Mouse (Mus musculus) testis, adult 2 months (tissue): ENCODE measurements around the gene Tmem259.

Experiments
- CTCF ChIP-seq: fragments of 200-500 bp; IDR thresholded peaks from 2 replicates; pipeline ENCODE4 v1.5.1; 2012; ENCODE audit warnings: low read depth, mild to moderate bottlenecking, inconsistent platforms, low read length, moderate library complexity; ENCODE audit not compliant: control insufficient read depth, insufficient read depth, insufficient replicate concordance
- POLR2A ChIP-seq: fragments of 200-500 bp; IDR thresholded peaks from 2 replicates; pipeline ENCODE4 v1.6.1; 2012; ENCODE audit warnings: low read depth, mild to moderate bottlenecking, inconsistent platforms, low read length, moderate library complexity; ENCODE audit not compliant: control insufficient read depth

GRCm38 (mm10) chr10:80032799-80033480 lies 48.8 kb upstream of the Tmem259 start:
- TF ChIP-seq POLR2A (no peak), CTCF (no peak)
